Mouse (Mus musculus) CH12F3 (cell line): ENCODE measurements around the gene Sbk1.

ENCODE experiments used
- in situ Hi-C: fragments of 300-500 bp; cut with MboI; formaldehyde crosslinking; loops from 2 replicates; pipeline ENCODE4 v1.14.3; 2020; ENCODE audit warnings: low sequenced_read_pairs

The Sbk1 gene

DNA sequence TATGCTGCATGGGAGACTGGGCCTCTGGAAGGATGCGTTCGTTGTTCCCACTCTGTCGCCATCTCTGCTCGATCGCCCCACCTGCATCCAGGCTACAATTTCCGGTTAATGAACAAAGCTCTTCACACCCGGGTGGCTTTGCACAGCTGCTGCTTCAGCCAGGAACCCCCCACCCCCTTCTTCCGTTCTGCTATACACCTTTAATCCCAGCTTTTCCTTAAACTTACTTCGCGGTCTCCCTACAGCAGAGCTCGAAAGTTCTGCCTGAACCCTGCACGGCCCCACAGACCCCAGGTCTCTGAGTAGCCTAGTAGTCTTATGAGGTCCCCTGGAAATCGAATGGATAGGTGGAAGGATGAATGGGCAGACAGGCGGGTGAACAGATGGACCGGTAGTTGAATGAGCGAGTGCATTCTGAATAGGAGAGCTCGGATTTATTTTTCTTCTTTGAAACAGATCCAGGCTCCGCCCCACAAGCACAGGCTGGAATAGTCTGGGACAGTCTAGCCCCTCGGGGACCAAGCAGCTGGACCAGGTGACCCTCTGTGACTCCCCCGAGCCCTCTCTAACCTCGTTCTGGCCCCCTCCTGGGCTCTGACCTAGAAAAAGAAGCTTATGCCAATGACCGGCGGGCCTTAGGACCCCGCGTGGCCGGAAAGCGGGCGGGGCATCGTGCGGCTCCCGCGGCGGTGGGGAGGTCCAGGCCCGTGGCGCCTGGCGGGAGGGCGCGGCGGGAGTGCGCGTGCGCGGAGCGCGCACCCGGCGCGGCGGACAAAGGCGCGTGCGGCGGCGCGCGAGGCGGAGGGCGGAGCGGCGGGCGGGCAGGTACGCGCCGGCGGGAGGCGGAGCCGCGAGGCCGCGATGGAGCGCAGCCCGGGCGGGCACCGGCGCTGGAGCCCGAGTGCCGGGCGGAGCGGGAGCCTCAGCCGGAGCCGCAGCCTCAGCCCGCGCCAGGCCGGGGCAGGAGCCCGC, at the start of gene Sbk1:
Gene Sbk1, plus strand, starts transcription at position 908 of the 972 bp plus-strand sequence.
- in situ Hi-C loops: no loop called here

DNA sequence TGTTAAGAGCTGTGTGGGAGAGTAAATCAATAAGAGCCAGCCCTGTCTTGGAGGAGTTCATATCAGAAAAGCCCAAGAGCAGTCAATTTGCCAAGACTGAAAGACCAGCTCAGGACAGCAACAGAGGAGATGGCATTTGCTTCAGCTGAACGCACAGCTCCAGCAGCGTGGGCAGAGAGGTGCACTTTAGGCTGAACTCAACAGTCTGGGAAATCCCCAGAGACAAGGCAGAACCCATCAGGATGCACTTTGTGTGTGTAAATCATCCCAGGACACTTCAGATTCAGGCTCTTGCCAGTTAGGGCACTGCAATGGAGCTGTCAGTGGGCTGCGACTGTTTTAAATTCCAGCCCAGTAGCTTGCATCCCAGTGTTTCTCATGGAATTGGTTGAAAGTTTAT, 49.7 kb upstream of the Sbk1 start:
- in situ Hi-C loops: no loop called here

DNA sequence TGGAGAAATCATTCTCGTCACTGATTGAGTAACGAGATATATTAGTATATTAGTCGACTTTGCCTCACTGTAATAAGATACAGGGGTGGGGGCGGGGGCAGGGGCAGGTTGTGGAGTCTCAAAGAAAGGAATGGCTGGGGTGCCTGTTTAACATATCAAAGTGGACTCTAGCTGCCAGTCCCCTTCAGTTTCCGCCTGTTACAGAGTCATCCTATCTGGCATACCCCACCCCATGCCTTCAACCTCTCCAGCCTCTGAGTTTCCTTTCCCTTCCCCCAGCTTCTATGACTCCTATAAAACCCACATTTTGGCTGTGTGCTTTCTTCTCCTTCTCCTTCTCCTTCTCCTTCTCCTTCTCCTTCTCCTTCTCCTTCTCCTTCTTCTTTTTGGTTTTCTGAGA, 46.3 kb upstream of the Sbk1 start:
- in situ Hi-C loops: no loop called here

DNA sequence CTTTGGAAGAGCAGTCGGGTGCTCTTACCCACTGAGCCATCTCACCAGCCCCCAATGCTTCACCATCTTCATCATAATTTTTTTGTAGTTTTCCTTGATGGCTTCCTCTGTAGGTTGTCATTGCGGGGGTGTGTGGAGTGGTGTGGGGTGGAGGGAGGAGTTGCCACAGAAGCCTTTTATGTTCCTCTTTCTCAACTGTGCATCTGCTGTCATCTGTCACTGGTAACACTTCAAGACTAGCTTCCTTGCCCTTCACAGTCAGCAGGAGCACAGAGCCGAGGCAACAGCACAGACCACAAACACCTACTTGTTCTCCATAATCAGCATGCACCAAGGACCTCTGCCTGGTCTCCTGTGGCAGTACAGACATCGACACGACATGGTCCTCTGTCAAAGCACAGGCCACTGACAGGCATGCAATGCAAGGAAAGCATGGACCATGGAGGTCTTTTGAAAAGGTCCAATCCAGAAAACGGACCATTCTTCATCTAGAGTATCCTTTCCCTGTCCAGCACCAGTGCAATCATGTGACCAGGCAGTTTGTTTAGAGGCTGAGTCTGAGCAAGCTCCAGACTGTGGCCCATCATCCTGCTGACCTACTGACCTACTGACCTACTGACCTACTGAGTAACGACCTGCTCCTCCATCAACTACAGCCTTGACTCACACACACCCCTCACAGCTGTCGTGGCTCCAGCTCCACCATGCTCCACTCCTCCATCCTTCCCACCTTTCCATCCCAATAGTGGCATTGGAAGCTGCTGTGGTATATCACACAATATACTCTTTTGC, 41.9 kb upstream of the Sbk1 start:
- in situ Hi-C loops: no loop called here

DNA sequence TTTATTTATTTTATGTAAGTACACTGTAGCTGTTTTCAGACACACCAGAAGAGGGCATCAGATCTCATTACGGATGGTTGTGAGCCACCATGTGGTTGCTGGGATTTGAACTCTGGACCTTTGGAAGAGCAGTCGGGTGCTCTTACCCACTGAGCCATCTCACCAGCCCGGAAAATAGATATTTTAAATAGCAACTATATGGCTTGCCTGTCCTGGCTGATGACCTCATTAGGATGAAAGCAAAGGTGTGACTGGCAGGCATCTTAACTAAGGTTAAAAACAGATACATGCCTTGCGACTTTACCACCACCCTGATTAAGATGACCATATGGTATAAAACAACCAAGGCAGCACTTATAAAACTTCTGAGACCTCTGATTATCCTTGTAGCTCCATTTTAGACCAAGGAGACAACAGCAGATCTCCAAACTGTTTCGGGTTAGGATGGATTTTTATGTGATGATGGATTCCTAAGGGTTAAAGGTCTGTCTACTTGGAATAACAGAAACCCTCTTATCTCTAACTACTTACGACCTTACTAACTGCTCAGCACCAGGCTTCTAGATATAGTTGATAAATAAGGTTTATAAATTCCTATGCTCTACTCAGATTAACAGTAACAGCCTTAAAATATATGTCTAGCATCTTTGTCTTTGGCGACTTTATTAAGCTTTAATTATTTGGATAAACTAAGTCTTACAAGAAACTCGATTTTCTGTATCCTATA, 39.9 kb upstream of the Sbk1 start:
- in situ Hi-C loops: no loop called here

DNA sequence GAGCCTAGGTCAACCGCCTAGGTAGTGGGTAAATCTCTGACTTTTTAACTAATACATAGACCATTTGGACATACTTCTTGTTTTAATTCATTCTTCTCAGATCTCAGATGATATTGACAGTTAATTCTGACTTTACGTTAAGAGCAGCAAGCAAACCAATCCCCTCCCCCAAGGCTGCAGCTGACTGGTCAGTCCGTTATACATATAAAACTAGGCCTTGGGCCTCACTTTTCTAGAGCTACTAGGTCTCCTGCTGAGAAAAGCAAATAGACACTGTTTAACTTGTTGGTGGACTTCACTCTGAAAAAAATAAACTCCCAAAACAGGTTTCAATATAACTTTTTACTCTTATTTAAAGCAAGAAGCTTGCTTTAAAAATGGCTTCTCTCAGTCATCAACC, 37.8 kb upstream of the Sbk1 start:
- in situ Hi-C loops: no loop called here

DNA sequence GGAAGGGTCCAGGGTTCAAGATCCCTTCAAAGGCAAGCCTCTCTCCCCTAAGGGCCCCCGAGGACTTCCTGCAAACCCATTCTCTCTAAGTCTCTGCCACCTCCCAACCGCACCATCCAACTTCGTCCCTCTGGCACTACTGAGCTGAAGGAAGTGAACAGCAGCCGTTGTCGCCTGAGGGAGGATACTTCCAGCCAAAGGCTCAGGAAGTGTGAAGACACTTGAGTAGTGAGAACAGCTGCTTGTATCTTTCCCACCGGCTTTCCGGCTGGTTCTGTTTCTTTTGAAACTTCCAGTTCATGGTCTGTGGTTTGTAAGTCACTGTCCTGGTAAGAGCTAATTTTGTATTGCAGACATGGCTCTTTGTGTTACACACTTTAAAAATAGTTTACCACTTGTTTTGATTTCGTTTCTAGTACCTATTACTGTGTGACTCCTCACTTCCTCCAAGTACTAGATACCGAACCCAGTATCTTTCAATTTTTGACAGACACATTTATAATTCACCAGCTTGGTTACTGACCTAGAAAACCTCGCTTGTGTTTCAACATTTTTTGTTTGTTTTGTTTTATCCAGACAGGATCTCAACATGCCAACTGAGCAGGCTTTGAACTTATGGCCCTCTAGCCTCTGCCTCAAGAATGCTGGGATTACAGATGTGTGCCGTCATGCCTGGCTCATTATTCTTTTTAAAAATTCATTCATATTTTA, 36.2 kb upstream of the Sbk1 start:
- in situ Hi-C loops: no loop called here

DNA sequence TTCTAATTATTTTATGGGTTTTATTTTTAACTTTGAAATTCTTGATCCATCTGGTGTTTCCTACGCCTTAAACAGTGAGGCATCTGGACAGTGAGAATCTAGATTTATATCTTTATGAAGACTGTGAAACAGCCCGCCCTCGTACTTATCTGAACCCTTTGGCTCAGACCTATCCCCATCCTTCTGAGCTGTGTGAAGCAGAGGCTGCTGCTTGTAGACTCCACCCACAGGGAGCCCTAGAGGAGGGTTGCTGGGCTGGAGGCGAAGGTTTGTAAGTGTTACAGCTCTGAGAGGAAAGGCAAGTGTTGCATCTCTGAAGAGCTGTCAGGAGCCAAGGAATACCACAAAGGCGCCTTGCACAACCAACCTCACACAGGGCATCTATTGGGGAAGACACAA, 35.6 kb upstream of the Sbk1 start:
- in situ Hi-C loops: no loop called here

DNA sequence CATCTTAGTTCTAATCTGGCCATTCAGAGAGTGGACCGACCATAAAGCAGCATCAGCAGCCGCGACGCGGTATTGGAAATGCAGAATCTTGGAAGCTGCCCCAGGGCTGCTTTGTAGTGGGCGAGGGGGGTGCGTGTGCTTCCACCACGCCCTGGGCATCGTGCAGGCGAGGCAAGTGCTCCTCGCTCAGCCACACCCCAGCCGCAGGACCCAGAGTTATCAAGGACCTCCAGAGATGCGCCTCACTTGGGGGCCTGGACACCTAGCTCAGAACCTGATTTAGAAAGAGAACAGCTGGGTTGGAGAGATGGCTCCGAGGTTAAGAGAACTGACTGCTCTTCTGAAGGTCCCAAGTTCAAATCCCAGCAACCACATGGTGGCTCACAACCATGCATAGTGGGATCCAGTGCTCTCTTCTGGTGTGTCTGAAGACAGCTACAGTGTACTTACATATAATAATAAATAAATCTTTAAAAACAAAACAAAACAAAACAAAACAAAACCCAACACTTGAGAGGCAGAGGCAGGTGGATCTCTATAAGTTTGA, 31.5 kb upstream of the Sbk1 start:
- in situ Hi-C loops: no loop called here

DNA sequence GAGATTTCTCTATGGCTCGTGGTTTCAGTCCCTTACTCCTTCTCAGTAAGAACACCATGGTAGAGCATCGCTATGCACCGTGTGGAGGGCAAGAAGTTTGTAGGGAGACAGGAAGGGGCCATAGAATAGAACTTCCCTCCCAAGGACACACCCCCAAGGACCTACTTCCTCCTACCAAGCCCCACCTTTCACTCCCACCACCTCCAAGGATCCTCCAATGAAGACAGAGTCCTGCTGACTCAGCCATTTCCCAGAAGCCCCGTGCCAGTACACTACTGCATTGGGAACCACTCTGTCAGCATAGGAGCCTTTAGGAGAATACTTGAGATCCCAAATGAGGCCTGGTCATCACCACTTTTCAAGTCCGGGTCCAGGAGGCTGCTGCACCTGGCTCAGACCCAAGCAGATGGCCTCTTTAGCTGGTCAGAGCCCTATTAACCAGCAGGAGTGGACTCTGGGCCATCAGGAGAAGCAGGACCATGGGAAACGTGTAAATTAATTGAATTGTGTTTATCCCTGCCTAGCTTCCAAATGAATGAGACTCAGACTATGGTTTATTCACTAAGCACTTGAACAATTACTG, 28.2 kb upstream of the Sbk1 start:
- in situ Hi-C loops: no loop called here

DNA sequence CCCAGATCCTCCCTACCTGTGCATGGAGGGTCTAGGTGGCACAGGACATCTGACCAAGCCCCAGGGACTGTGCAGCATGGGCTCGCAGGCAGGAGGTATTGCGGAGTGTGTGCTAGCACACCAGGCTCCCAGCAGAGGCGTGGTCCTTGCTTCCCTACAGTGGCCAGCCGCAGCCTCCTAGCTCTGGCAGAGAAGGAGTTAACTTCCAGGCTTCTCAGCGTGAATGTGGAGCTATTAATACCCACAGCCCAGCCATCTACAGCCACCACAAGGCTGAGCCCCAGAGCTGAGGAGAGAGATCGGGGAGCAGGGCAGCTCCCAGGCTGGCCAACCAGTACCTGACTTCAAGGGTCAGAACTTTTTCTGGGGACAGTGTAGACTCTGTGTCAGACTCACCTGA, 24.3 kb upstream of the Sbk1 start:
- in situ Hi-C loops: no loop called here

DNA sequence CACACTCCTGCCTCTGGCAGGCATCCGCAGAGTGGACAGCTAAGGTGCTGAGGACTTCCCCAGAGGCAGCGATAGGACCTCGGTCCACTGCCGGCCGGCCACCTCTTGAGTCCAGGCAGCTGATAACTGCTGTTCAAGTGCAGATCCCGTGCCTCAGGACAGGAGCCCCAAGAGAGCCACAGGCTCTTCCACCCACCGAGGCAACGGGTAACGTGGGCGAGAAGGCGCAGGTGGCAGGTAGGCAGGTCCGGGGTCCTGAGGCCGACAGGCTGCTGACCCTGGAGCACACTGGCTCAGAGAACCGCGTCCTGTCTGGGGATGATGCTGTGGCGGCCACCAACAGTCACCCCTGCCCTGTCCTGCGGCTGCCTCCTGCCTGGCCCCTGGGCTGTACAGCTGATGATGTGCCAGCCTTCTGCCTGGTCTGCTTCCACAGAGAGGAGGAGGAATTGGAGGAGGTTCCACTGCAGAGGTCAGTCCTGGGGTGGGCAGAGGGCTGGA, 23.7 kb upstream of the Sbk1 start:
- in situ Hi-C loops: no loop called here

DNA sequence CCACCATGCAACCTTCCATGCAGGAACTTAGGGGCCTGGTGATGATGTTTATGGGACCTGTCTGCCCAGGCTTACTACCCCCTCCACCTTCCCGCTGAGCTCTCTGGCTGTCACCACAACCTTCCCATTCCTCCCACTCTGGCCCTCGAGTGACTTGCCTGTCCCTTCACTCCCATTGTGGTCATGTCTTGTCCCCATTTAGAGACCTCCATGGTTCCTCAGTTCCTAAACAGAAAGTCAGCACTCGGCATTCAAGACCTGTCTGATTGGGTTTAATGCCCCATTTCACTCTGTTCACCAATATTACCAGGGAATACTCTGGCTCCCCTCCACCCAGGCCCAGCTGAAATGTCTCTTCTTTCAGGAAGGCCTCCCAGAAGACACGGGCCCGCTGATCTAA, 23.3 kb upstream of the Sbk1 start:
- in situ Hi-C loops: no loop called here

DNA sequence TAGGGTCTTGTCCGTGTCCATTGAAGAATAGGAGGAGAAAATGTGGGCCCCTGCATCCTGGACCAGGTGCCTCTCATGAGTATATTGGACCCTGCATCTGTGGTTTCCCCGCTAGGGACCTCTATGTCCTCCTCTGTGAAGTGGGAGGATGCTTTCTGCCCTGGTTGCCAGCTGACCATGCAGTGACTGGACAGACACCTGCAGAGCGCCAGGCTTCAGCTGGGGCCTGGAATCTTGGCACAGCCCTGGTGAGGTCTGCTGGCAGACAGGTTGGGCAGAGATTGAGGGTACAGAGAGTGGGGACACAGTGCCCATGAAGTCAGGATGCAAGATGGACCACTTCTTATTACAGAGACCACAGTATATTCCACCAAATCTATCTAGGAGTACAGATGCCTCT, 22.4 kb upstream of the Sbk1 start:
- in situ Hi-C loops: no loop called here

DNA sequence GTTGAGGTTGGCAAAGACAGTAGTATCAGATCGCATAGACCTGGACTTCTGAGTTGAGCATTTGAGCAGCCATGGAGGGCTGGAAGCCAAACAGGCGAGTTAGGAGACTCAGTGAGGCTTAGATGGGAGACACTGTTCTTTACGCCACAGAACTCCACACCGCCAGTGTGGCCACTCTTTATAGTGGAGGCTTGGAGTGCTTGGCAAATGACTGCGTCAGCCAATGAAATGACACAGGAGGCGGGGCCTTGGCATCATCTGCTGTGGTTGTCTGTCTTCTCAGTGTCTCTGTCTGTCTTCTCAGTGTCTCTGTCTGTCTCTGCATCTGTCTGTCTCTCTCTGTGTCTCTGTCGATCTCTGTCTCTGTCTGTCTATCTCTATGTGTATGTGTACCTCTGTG, 21.9 kb upstream of the Sbk1 start:
- in situ Hi-C loops: no loop called here

DNA sequence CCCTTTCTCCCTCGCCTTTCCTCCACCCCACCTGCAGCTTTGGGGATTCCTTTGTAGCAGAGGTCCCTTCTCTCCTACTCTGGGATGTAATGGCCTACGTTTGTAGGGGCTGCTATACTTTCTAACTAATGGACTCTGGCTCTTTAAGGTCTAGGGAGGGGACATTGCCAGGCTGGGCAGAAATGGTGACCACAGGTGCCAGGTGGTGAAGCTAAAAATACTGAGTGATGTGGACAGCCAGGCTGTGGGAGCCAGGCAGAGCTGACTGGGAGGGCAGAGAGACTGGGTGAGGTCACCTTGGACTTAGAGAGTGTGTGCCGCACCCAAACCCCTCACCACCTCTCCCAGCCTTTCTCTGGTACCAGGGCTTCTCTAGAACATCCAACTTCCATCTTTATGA, 20.7 kb upstream of the Sbk1 start:
- in situ Hi-C loops: no loop called here

DNA sequence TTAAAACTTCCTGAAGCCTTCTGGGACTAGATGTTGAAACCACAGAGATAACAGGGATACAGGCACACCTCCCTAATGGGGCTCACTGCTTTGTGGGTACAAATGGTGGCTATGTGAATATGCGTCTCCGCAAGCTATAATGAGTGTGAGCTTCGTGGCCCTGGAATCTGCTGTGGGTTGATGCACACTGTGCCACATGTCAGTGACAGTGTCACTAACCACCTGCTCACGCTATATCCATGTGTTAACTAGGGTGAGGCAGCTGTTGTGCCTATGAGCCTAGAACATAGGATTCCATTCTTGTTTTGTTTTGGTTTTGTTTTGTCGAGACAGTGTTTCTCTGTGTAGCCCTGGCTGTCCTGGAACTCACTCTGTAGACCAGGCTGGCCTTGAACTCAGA, 20.2 kb upstream of the Sbk1 start:
- in situ Hi-C loops: no loop called here

DNA sequence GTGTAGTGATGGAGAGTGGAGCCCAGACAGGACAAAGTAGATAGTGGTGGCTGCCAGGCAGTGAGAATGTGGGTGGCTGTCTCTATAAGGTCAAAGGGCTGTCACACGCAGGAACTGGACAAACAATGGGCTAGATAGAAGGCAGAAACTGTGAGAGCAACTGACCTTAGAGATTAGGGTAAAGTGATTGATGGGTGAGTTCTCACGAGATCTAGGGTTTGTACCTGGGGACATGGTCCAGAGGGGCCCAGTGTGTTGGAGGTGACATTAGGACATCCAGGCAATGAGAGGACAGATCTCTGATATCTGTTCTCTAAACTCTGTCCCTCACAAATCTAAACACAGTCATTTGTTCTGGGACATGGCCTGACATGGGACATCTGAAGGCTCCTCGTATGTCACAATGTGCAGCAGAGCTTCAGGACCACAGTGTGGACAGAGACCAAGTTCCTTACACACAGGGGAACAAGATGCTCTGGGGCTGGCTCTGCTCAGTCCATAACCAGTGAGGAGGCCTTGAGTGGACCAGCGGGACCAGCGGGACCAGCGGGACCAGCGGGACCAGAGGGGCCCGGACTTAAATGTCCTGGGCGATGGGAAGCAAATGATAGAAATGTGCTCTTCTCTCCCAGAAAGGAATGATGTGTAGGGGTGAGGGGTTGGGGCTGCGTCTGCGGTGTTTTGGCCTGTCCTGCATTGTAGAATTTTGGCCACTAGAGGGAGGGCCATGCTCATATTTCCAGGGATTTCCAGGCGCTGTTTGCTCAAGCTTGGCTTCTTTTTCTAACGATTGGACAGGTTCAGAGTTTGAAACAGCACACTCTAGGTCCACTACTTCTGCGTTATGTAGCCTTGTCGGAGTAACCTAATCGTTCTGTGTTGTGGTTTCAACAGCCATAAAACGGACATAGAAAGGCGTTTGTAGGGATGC, 11.9 kb upstream of the Sbk1 start:
- in situ Hi-C loops: loop anchor here (5.0 kb wide), 1 partner anchor 42 kb away; no protein-coding TSS in a partner anchor

DNA sequence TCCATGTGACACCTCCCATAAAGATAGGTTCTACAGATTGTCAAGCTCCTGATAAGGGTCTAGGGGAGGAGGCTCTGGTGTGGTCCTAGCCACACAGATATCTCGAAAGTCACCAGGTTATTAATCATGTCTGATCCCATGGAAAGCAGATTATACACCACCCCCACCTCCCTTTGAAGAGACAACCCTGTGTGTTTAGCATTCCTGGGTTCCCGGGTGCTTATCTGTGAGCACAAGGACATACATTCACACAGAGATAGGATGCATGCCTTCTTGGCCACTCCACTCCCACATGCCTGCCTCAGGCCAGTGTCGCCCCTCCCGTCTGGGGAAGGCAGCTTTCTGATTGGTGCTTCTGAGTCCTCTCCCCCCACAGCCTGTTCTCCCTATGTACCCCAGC, 10.6 kb upstream of the Sbk1 start:
- in situ Hi-C loops: loop anchor here (5.0 kb wide), 1 partner anchor 40 kb away; no protein-coding TSS in a partner anchor
